Mouse (Mus musculus): ENCODE data around the gene Olfr1215.
"Not testable (repeated sequence)": the region's sequence is repeated elsewhere in the genome, so short reads cannot be mapped to it uniquely, and the experiment has no call there.

The Olfr1215 gene

DNA sequence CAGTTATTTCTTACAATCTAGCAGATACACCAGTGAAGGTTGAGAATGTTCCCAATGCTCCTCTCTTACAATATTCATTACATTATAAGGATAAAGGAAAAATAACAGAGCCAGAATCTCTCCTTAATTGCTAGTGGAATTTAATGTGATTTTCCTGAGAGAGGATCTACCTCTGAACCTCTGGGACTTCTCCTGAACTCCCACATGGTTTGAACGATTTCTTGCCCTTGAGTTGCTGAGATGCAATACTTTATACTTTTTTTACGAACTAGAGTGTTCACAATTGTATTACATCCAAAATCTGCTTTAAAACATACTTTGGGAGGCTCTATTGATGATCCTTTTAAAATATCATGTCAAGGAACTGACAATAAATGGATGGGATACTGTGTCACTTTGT is at the start of gene Olfr1215:
TSS of gene Olfr1215 (minus strand) at position 101 of the 400 bp plus-strand sequence.
- DNase-seq: no peak

DNA sequence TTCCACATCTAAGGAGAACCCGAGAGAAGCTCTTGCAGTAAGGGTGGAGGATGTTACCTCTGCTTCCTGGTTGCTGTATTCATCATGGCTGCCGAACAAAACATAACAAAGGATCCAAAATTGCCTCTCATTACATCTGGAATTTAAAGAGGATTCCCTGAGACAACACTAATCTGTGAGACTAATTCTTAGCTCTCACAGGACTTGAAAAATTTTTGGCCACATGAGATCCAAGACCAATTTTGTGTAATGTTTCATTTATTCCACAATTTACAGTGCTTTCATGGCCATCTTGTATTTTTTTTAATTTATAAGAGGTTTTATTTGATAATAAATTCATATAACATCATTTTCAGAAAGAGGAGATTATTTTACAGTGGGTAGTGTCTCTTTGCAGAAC is 25.2 kb upstream of the Olfr1215 start, which contains the start of gene Olfr1217:
TSS of gene Olfr1217 (minus strand) at position 101 of the 400 bp plus-strand sequence.
- DNase-seq: no peak

DNA sequence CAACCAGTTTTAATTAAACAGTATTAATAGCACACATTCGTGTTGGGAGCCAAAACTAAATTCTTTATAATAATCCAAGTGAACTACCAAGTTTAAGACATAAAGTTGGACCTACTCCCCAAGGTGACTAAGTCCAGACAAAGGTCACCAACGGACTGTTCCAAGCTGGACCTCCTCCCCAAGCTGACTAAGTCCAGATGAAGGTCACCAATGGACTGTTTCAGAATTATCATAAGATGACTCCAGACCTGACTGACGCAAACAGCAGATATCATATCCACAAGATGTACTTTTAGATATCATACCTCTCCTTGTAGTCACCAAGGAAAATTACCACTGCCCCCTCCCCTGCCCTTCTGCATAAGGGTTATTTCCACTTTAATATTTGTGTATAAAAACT is 14.7 kb upstream of the Olfr1215 start:
- DNase-seq: not testable (repeated sequence)

DNA sequence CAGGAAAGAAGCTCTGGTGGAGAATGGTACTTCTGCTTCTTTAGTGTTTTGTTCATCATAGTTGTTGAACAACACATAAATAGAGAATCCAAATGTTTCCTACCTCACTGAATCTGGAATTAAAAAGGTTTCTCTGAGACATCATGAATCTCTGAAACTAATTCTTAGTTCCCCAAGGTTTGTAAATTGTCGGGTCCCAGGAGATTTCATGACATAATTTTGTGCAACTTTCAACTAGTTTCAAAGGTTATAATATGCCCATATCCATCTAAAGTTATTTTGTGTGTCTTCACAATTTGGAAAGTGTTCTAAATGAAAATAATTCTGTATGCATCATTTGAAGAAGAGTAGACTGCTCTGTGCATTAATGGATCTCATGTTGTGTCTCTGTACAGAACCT is 11.5 kb upstream of the Olfr1215 start, which contains the start of gene Olfr1216:
TSS of gene Olfr1216 (minus strand) at position 101 of the 400 bp plus-strand sequence.
- no peak for DNase-seq

DNA sequence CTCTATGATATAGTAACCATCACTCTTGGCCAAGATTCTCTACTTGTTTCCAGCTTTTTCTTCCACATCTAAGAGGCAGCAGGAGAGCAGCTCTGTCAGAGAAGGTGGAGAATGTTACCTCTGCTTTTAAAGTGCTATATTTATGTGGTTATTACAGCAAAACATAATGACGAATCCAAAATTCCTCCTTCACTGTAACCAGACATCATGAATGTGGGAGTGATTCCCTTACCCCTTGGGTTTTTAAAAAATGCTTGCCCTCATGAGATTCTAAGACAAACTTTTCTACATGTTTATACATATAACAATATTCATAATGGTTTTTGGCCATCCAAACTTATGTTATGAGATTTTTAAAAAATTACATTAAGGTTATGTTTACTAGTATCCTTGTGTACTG is 14.2 kb downstream of the Olfr1215 start, which contains the start of gene Olfr1214:
TSS of gene Olfr1214 (minus strand) at position 101 of the 400 bp plus-strand sequence.
- DNase-seq: no peak

DNA sequence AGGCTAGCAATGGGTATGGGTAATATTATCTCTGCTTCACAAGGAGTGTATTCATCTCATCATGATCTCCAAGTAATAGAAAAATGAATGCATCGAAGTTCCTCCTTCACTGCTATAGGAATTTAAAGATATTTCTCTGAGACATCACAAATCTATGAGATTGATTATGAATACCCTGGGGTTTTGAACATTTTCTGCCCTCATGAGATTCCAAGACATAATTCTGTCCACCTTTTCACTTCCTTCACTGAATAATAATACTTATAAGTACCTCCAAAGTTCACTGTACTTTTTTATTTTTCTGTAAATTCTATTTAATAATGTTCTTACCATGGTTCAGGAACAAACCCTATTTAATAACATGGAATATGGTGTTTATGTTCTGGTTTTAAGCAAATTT is 26.6 kb downstream of the Olfr1215 start, which contains the start of gene Gm13762:
TSS of gene Gm13762 (minus strand) at position 101 of the 400 bp plus-strand sequence.
- DNase-seq: no peak

DNA sequence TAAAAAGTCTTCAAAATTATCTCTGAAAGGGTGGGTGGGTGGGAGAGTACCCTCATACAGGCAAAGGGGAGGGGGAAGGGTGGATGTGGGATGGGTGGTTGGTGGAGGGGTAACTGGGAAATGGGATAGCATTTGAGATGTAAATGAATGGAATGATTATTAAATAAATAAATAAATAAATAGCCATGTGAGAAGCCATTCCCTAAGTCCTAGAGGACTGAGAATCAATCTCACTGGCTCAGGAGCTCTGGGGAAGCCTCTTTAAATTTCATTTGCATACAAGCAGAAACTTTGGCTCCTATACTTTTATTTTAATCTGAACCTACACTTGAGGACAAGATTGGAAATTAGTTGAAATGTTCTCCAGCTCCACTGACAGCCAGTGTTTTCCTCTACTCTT is 53.1 kb downstream of the Olfr1215 start, which contains the start of gene Olfr1212:
TSS of gene Olfr1212 (plus strand) at position 301 of the 400 bp plus-strand sequence.
- no peak for DNase-seq

Data from thymus, postnatal 25 days (tissue).